Mouse (Mus musculus): ENCODE measurements around the gene Ndel1.

Gene Ndel1

GRCm38 (mm10) chr11:68871748-68872147 lies at the start of gene Ndel1:
Gene Ndel1, minus strand, starts transcription at chr11:68871858.
- in situ Hi-C loops (cut with MboI, MseI) = no loop called here

- in situ Hi-C loops (cut with MboI, MseI) = no loop called here
Observed at GRCm38 (mm10) chr11:68914566-68914965, 42.9 kb upstream of the Ndel1 start.

GRCm38 (mm10) chr11:68911531-68912177 lies 40.0 kb upstream of the Ndel1 start:
- in situ Hi-C loops (cut with MboI, MseI) = no loop called here

GRCm38 (mm10) chr11:68908846-68909503 lies 37.3 kb upstream of the Ndel1 start:
- in situ Hi-C loops (cut with MboI, MseI) = loop anchor here (5.0 to 10.0 kb wide), 2 partner anchors 63 to 186 kb away; partner anchors contain the start of gene Per1 (in 1 of the 2)

GRCm38 (mm10) chr11:68907251-68907650 lies 35.6 kb upstream of the Ndel1 start:
- in situ Hi-C loops (cut with MboI, MseI) = loop anchor here (5.0 to 10.0 kb wide), 2 partner anchors 65 to 188 kb away; partner anchors contain the start of gene Per1 (in 1 of the 2)

- in situ Hi-C loops (cut with MboI, MseI) = loop anchor here (5.0 to 10.0 kb wide), 2 partner anchors 66 to 188 kb away; partner anchors contain the start of gene Per1 (in 1 of the 2)
Observed at GRCm38 (mm10) chr11:68906461-68906790, 34.8 kb upstream of the Ndel1 start.

- in situ Hi-C loops (cut with MboI, MseI) = loop anchor here (5.0 to 10.0 kb wide), 2 partner anchors 66 to 189 kb away; partner anchors contain the start of gene Per1 (in 1 of the 2)
Observed at GRCm38 (mm10) chr11:68905665-68906460, 34.2 kb upstream of the Ndel1 start.

GRCm38 (mm10) chr11:68905138-68905531 lies 33.5 kb upstream of the Ndel1 start:
- in situ Hi-C loops (cut with MboI, MseI) = loop anchor here (5.0 to 10.0 kb wide), 2 partner anchors 67 to 190 kb away; partner anchors contain the start of gene Per1 (in 1 of the 2)

GRCm38 (mm10) chr11:68904375-68905137 lies 32.9 kb upstream of the Ndel1 start:
- in situ Hi-C loops (cut with MboI, MseI) = loop anchor here (5.0 to 10.0 kb wide), 2 partner anchors 68 to 190 kb away; partner anchors contain the start of gene Per1 (in 1 of the 2)

- in situ Hi-C loops (cut with MboI, MseI) = loop anchor here in 1 of 2 experiments (10.0 kb wide), 1 partner anchor 191 kb away; the partner anchor contains the start of gene Per1
Observed at GRCm38 (mm10) chr11:68903775-68904174, 32.1 kb upstream of the Ndel1 start.

- in situ Hi-C loops (cut with MboI, MseI) = loop anchor here in 1 of 2 experiments (10.0 kb wide), 1 partner anchor 192 kb away; the partner anchor contains the start of gene Per1
Observed at GRCm38 (mm10) chr11:68902823-68903222, 31.2 kb upstream of the Ndel1 start.

GRCm38 (mm10) chr11:68902367-68902766 lies 30.7 kb upstream of the Ndel1 start:
- in situ Hi-C loops (cut with MboI, MseI) = loop anchor here in 1 of 2 experiments (10.0 kb wide), 1 partner anchor 192 kb away; the partner anchor contains the start of gene Per1

- in situ Hi-C loops (cut with MboI, MseI) = loop anchor here in 1 of 2 experiments (10.0 kb wide), 1 partner anchor 193 kb away; the partner anchor contains the start of gene Per1
Observed at GRCm38 (mm10) chr11:68902047-68902364, 30.3 kb upstream of the Ndel1 start.

- in situ Hi-C loops (cut with MboI, MseI) = loop anchor here in 1 of 2 experiments (10.0 kb wide), 1 partner anchor 193 kb away; the partner anchor contains the start of gene Per1
Observed at GRCm38 (mm10) chr11:68901351-68902046, 29.8 kb upstream of the Ndel1 start, which contains the start of gene Rpl26. Gene Rpl26, plus strand, starts transcription at chr11:68901583.

- in situ Hi-C loops (cut with MboI, MseI) = loop anchor here in 1 of 2 experiments (10.0 kb wide), 1 partner anchor 194 kb away; the partner anchor contains the start of gene Per1
Observed at GRCm38 (mm10) chr11:68900519-68901350, 29.1 kb upstream of the Ndel1 start.

- in situ Hi-C loops (cut with MboI, MseI) = loop anchor here in 1 of 2 experiments (10.0 kb wide), 1 partner anchor 195 kb away; the partner anchor contains the start of gene Per1
Observed at GRCm38 (mm10) chr11:68899815-68900214, 28.2 kb upstream of the Ndel1 start.

- in situ Hi-C loops (cut with MboI, MseI) = no loop called here
Observed at GRCm38 (mm10) chr11:68898790-68899189, 27.1 kb upstream of the Ndel1 start.

- in situ Hi-C loops (cut with MboI, MseI) = no loop called here
Observed at GRCm38 (mm10) chr11:68897838-68898237, 26.2 kb upstream of the Ndel1 start.

GRCm38 (mm10) chr11:68897120-68897519 lies 25.5 kb upstream of the Ndel1 start:
- in situ Hi-C loops (cut with MboI, MseI) = no loop called here
